Mouse (Mus musculus) ES-Bruce4 (cell line): ENCODE results near the gene Dctpp1.

Source experiments
- CTCF ChIP-seq: IDR thresholded peaks from one replicate; pipeline ENCODE4 v1.8.1; 2011; ENCODE audit warnings: low read depth, low read length
- POLR2A ChIP-seq: IDR thresholded peaks from one replicate; pipeline ENCODE4 v1.8.1; 2011; ENCODE audit warnings: low read length; ENCODE audit not compliant: insufficient read depth

DNA sequence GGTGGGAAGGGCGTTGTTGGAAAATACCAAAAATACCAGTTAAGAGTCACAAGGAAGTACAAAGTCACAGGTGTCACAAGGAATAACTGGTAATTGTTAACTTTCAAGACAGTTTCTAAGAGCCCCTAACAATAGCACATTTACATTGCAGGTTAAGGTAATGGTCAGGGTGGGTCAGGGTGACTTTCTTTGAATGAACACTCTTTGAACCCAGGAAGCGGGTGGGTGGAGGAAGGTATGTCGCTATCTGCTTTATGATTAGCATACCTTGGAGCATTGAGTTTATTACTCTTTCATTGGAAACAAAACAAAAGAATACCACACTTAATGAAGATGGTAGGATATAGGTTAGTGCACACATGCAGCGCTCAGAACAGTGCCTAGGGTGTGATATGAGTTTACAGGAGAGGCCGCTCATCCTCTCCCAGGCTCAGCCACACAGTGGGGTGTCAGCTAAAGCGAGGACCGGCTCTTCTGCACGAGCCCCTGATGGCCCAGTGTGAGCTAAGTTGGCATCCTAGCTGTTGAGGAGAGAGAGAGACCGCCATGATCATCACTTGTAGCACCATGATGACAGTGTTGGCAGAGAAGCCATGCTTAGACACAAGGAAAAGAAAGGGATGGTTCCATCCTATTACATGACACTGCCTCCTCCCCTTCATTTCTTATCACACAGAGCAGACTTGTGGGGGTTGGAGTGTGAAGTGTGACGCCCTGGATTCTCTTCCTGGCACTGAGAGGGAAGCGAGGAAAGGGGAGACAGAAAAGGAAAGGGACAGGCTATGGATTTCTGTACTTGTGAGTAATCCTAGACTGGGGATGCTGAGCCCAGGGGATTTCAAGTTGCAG lies 35.1 kb downstream of the Dctpp1 start:
- TF ChIP-seq CTCF (no peak), POLR2A (no peak)
